Mouse (Mus musculus) forebrain, postnatal 0 days (tissue): ENCODE measurements around the gene Itgb1bp1. TPM values are rescaled to one million over a fixed set of nuclear protein-coding genes. Genes with fewer than 3 reads are reported as not detected.

Experiments used
- ATAC-seq: fragments of 200-750 bp; cut with Nextera tagmentation; 2 replicates; pipeline ENCODE4 v1.8.0; 2017; ENCODE audit warnings: mild to moderate bottlenecking, moderate library complexity
- DNase-seq: peaks from one replicate; pipeline ENCODE4 v3.0.0-alpha.2; 2015
- H3K27ac ChIP-seq: fragments of 300-500 bp; sonication (generic); 2 replicates; pipeline ENCODE4 v1.5.1; 2014; ENCODE audit warnings: low read depth, mild to moderate bottlenecking, antibody characterized with exemption, low read length, moderate library complexity, mixed read lengths
- H3K27me3 ChIP-seq: fragments of 300-500 bp; sonication (generic); 2 replicates; pipeline ENCODE4 v1.6.1; 2014; ENCODE audit warnings: mild to moderate bottlenecking, low read length, mixed read lengths; ENCODE audit not compliant: insufficient read depth
- H3K36me3 ChIP-seq: fragments of 300-500 bp; sonication (generic); 2 replicates; pipeline ENCODE4 v1.6.1; 2014; ENCODE audit warnings: mild to moderate bottlenecking, moderate library complexity; ENCODE audit not compliant: insufficient read depth
- H3K4me1 ChIP-seq: fragments of 300-500 bp; sonication (generic); 2 replicates; pipeline ENCODE4 v1.6.1; 2014; ENCODE audit warnings: antibody characterized with exemption; ENCODE audit not compliant: insufficient read depth
- H3K4me2 ChIP-seq: fragments of 300-500 bp; sonication (generic); 2 replicates; pipeline ENCODE4 v1.6.1; 2014; ENCODE audit warnings: low read depth, mild to moderate bottlenecking, moderate library complexity
- H3K4me3 ChIP-seq: fragments of 300-500 bp; sonication (generic); 2 replicates; pipeline ENCODE4 v1.5.1; 2014; ENCODE audit warnings: low read depth, low read length, mixed read lengths
- H3K9ac ChIP-seq: fragments of 300-500 bp; sonication (generic); 2 replicates; pipeline ENCODE4 v1.6.1; 2014; ENCODE audit warnings: mild to moderate bottlenecking
- H3K9me3 ChIP-seq: fragments of 300-500 bp; sonication (generic); 2 replicates; pipeline ENCODE4 v1.6.1; 2016; ENCODE audit warnings: low read length
- CTCF ChIP-seq: sonication (generic); IDR thresholded peaks from 2 replicates; pipeline ENCODE4 v1.5.1; 2016; ENCODE audit warnings: antibody characterized with exemption, control low read depth, low read depth
- WGBS: fragments of 180-500 bp; shearing (Covaris S2); extraction: QIAGEN DNeasy Blood & Tissue Kit; methylation state at CpG from one replicate; pipeline ENCODE4 v1.1.7; 2014; 5-methylcytosine and 5-hydroxymethylcytosine counted together
- polyA plus RNA-seq: library from polyadenylated mRNA; unstranded; fragments of >200 nt; fragmentation: Nextera tagmentation; extraction: Ambion mirVana; gene quantifications from 2 replicates; pipeline ENCODE4 v1.2.1, GENCODE M21; 2015
- total RNA-seq: library from RNA; depleted of rRNA; stranded (reverse); fragments of >200 nt; gene quantifications from 2 replicates; pipeline ENCODE4 v1.2.3, GENCODE M21; 2014

Itgb1bp1 gene
- total and polyA plus RNA-seq, 2 experiments from 2014 or later: 23.9 to 37.4 TPM

DNA sequence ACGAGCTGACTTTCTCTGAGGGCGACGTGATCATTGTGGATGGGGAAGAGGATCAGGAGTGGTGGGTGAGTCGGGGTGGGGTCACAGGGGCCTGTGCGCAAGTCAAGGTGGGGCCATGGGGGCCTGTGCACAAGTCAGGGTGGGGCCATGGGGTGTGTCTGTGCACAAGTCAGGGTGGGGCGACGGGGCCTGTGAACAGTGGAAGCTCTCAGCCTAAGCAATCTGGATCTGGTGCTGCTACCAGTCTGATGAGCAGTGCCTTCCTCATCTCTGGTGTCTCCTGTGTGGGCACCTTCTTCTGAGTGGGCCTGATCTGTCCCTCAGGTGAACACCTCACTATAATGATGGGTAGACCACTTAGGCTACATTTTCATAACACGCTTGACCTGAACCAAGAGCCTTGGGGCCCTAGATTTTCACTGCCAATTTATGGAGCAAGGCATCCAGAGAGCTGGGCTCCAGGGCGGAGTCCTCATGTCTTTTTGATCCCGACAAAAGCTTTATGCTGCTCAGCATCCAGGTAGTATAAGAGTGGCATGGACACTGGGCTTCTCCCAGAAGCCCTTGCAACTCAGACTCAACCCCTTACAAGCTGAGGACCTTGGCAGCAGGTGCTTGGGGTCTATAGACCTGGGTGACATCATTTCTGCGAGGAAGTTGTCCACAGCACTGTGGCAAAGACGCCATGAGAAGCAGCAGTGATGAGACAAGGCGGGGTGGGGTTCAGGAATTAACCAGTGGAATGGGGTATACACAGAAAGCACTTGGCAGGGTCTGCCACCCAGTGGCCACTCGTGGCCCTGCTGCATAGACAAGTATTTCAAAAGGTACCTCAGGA is 19.9 kb downstream of the Itgb1bp1 start:
- Histone ChIP-seq H3K27ac (no peak overlapping the region), H3K4me2 (no peak overlapping the region), H3K4me1 (no peaks in the 10 kb centered on the region), H3K9ac (no peak overlapping the region), H3K27me3 (no peaks in the 10 kb centered on the region), H3K4me3 (no peak overlapping the region), H3K36me3 (peaks cover 66% of the 10 kb centered on the region), H3K9me3 (no peaks in the 10 kb centered on the region)
- ATAC-seq: peak; percentile 96
- peak; percentile 85 for DNase-seq
- peak; percentile 84 for TF ChIP-seq CTCF
- WGBS: 75% methylated on average over 14 of the region's 14 CpGs

DNA sequence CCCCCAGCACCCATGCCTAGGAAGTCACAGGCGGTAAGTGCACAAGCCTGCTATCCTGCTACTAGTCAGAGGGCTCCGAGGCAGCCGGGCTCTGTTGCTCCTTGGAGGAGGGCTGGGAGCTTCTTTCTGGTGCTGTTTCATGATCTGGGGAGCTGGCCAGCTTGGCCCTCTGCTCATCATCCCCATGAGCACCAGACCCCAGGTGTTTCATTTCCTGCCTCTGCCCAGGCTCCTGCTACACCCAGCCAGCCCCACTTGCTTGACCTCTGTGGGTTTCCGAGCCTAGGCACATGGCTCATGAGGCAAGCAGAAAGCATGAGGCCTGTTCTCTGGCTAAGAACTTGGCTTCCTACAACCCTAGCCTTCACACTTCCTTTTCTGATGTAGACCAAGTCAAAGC is 20.6 kb downstream of the Itgb1bp1 start:
- Histone ChIP-seq H3K4me3 (no peak overlapping the region), H3K27ac (no peak overlapping the region), H3K4me1 (no peaks in the 10 kb centered on the region), H3K9ac (no peak overlapping the region), H3K27me3 (no peaks in the 10 kb centered on the region), H3K36me3 (peaks cover 64% of the 10 kb centered on the region), H3K4me2 (no peak overlapping the region), H3K9me3 (no peaks in the 10 kb centered on the region)
- TF ChIP-seq CTCF: no peak
- 97% methylated on average over 4 of the region's 4 CpGs for WGBS
- no peak for DNase-seq
- no peak for ATAC-seq

DNA sequence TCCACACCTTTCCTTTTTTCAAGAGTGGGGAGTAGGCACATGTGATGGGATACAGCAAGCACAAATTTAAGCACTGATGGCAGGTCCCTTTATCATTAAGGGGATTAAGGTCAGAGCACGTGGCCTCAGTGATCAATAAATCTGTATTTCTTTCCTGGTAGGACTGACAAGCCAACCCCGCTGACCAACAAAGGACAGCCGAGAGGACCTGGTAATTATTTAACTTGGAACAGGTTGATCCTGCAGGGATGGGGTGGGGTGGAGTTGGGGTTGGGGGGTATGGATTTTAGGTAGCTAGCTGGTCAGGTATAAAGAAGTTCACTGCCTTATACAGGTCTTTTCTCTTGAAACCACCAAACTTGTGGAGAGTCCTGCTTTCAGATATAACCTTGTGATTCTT is 21.1 kb downstream of the Itgb1bp1 start:
- Histone ChIP-seq H3K4me2 (no peak overlapping the region), H3K36me3 (peaks cover 65% of the 10 kb centered on the region), H3K9ac (no peak overlapping the region), H3K9me3 (no peaks in the 10 kb centered on the region), H3K27me3 (no peaks in the 10 kb centered on the region), H3K4me3 (no peak overlapping the region), H3K4me1 (no peaks in the 10 kb centered on the region), H3K27ac (no peak overlapping the region)
- DNase-seq: no peak
- no peak for TF ChIP-seq CTCF
- 91% methylated on average over 3 of the region's 3 CpGs for WGBS
- ATAC-seq: no peak

DNA sequence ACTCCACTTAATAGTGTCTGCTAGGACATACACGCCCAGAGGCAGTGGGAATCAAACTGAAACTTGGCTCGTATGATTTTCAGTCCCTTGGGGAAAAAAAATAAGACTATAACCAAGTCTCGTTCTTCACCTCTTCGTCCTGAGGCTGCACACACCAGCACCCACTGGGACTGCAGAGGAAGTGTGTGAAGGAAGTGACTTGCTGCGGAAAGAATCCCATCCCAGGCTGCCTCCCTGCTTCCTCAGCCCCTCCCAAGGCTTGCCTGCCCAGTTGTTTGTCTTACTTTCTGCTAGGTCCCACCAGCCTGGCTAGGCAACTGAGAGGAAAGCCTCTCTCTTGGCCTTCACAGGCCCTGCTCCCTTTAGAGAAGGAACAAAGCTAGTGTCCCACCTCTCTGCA is 21.8 kb downstream of the Itgb1bp1 start:
- Histone ChIP-seq H3K9ac (no peak overlapping the region), H3K9me3 (no peaks in the 10 kb centered on the region), H3K4me1 (no peaks in the 10 kb centered on the region), H3K4me2 (no peak overlapping the region), H3K4me3 (no peak overlapping the region), H3K27me3 (no peaks in the 10 kb centered on the region), H3K36me3 (peaks cover 69% of the 10 kb centered on the region), H3K27ac (no peak overlapping the region)
- WGBS: 89% methylated on average over 5 of the region's 5 CpGs
- TF ChIP-seq CTCF: no peak
- DNase-seq (no peak), ATAC-seq (no peak)

DNA sequence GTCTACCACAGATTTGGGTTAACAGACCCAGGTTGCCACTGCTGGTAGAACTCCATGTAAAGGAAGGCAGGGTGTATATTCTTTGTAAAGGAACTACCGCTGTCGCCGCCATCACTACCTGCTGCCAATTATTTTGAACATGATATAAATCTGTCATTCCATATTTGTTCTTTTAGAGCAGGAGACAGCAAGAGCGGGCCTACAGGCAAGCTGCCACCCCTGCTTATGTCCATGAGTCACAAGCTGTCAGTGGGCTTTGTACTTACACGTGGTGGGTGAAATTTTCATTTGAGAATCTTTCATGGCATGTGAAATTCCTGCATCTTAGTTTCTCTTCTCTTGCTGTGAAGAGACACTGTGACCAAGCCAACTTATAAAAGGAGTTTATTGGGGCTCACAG is 22.8 kb downstream of the Itgb1bp1 start:
- WGBS: 92% methylated on average over 5 of the region's 5 CpGs
- Histone ChIP-seq H3K9me3 (no peaks in the 10 kb centered on the region), H3K4me1 (no peaks in the 10 kb centered on the region), H3K27ac (no peak overlapping the region), H3K4me2 (no peak overlapping the region), H3K27me3 (no peaks in the 10 kb centered on the region), H3K9ac (no peak overlapping the region), H3K4me3 (no peak overlapping the region), H3K36me3 (peaks cover 70% of the 10 kb centered on the region)
- DNase-seq: no peak
- no peak for ATAC-seq
- TF ChIP-seq CTCF: no peak

DNA sequence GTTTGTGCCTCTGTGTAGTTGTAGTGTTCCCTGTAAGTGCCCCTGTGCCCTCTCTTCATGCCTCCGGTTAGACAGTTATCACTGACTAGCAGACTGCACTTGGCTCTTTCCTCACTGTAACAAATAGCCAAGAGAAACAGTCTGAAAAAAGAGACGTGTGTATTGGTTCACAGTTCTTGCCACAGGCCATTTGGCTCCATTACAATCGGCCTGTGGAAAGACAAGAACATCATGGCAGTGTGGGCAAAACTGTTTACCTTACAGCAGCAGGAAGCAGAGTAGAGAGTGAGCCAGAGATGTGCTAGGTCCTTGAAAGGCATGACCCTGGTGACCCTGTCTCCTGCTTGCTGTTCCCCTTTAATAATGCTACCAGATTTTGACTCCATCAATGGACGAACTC is 24.6 kb downstream of the Itgb1bp1 start:
- Histone ChIP-seq H3K36me3 (peaks cover 79% of the 10 kb centered on the region), H3K4me2 (no peak overlapping the region), H3K9ac (no peak overlapping the region), H3K4me3 (no peak overlapping the region), H3K4me1 (no peaks in the 10 kb centered on the region), H3K27me3 (no peaks in the 10 kb centered on the region), H3K27ac (no peak overlapping the region), H3K9me3 (no peaks in the 10 kb centered on the region)
- ATAC-seq (no peak), DNase-seq (no peak)
- 71% methylated on average over 4 of the region's 4 CpGs for WGBS
- TF ChIP-seq CTCF: no peak

DNA sequence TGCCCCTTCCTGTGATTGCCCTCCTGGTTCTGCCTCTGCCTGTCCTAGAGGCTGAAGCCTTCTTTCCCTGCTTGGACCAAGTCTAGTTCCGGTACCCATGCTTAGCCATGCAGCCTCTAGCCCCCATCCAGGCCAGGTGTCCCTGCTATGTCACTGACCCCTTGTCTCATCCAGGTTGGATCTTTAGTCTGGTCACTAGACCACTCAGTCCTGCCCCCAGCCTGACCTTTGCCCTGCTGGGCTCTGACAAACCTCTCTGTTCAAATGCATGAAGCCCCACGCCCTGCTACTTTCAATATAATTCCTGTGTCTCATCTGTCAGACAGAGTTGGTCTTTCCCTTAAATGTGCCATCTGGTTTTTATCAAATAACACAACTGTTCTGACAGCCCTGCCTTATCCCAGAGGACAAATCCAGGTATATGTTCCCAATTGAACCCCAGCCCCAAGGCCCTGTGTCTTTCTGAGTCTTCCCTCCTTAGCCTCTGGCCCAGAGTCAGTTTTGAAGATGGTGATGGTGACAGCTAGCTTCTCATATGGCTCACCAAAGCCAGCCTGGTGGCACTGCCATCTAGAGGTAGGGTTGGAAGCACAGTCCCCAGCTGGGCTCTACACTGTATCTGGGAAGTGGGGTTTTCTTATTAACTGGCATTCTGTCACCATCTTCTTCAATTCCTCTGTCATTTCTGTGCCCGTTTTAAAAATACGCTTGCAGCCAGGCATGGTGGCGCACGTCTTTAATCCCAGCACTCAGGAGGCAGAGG is 25.4 kb downstream of the Itgb1bp1 start:
- Histone ChIP-seq H3K9ac (no peak overlapping the region), H3K9me3 (no peaks in the 10 kb centered on the region), H3K4me2 (no peak overlapping the region), H3K27me3 (no peaks in the 10 kb centered on the region), H3K27ac (no peak overlapping the region), H3K36me3 (peaks cover 80% of the 10 kb centered on the region), H3K4me3 (no peak overlapping the region), H3K4me1 (no peaks in the 10 kb centered on the region)
- WGBS: 95% methylated on average over 6 of the region's 6 CpGs
- DNase-seq (no peak), ATAC-seq (no peak)
- peak; percentile 36 for TF ChIP-seq CTCF
